Mouse (Mus musculus) brain, embryonic 14.5 days (tissue): ENCODE results near the gene Prune2.

Source experiments
- CTCF ChIP-seq: fragments of 200-500 bp; IDR thresholded peaks from 2 replicates; pipeline ENCODE4 v1.5.1; 2012; ENCODE audit warnings: inconsistent platforms, mild to moderate bottlenecking, moderate library complexity, borderline replicate concordance; ENCODE audit not compliant: insufficient read depth, insufficient read length; ENCODE audit errors: extremely low read depth
- POLR2A ChIP-seq: fragments of 200-500 bp; IDR thresholded peaks from 2 replicates; pipeline ENCODE4 v1.6.1; 2012; ENCODE audit warnings: mild to moderate bottlenecking, inconsistent platforms, borderline replicate concordance; ENCODE audit not compliant: poor library complexity, insufficient read depth, insufficient read length, severe bottlenecking; ENCODE audit errors: extremely low read depth

DNA sequence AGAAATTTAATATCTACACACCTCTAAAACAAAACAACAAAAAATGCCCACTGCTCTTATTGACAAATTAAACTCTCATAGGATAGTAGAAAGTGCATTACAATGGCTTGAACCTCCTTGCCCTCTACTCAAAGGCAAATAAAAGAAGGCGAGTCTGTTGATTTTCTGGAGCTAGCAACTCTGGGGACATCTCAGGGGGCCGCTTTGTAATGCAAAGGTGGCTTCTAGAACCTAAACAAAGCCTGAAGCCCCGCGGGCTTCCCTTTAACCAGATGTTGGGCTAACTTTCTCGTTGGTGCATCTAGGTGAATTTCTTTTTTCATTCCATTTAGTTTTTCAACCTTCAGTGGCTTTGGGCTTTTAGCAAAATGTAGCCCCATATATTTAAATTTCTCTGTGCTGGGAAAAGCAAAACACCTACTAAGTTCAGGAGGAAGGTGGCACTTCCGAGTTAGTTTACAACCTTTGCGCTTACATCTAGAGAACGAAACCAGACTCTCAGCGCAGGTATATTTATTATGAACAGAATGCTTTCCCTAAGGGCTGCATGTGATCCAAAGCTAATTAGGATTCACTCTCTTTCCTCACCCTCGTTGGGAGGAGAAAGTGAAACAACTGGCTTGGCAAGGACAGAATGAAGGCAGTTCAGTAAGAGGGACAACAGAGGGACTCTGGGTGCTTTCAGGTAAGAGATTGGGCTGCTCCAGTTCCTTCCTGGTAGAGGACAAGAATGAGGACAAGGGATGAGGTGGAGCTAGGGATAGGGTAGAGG is 182.4 kb downstream of the Prune2 start:
- TF ChIP-seq CTCF: no peak
- TF ChIP-seq POLR2A: no peak
